Mouse (Mus musculus) kidney, embryonic 14.5 days (tissue): Measurements from ENCODE around the gene Sppl2a. TPM values are rescaled to one million over a fixed set of nuclear protein-coding genes. Genes with fewer than 3 reads are reported as not detected.

ENCODE experiments used
- ATAC-seq: fragments of 200-750 bp; cut with Nextera tagmentation; 2 replicates; pipeline ENCODE4 v1.8.0; 2017; ENCODE audit warnings: moderate number of reproducible peaks, mild to moderate bottlenecking, moderate TSS enrichment, moderate library complexity; ENCODE audit not compliant: low FRiP score, low TSS enrichment
- H3K27ac ChIP-seq: fragments of 300-500 bp; sonication (generic); 2 replicates; pipeline ENCODE4 v1.5.1; 2014; ENCODE audit warnings: low read depth, mild to moderate bottlenecking, low read length, moderate library complexity, mixed read lengths
- H3K27me3 ChIP-seq: fragments of 300-500 bp; sonication (generic); 2 replicates; pipeline ENCODE4 v1.6.1; 2014; ENCODE audit warnings: mild to moderate bottlenecking, low read length; ENCODE audit not compliant: control insufficient read depth, insufficient read depth
- H3K36me3 ChIP-seq: fragments of 300-500 bp; sonication (generic); 2 replicates; pipeline ENCODE4 v1.6.1; 2014; ENCODE audit warnings: low read length, mixed read lengths; ENCODE audit not compliant: control insufficient read depth, insufficient read depth
- H3K4me1 ChIP-seq: fragments of 300-500 bp; sonication (generic); 2 replicates; pipeline ENCODE4 v1.6.1; 2014; ENCODE audit warnings: low read length, mixed read lengths; ENCODE audit not compliant: control insufficient read depth, insufficient read depth
- H3K4me2 ChIP-seq: fragments of 300-500 bp; sonication (generic); replicated peaks from 2 replicates; pipeline ENCODE4 v1.6.1; 2014; ENCODE audit warnings: low read depth, mild to moderate bottlenecking, low read length
- H3K4me3 ChIP-seq: fragments of 300-500 bp; sonication (generic); 2 replicates; pipeline ENCODE4 v1.5.1; 2014; ENCODE audit warnings: mild to moderate bottlenecking, low read length
- H3K9ac ChIP-seq: fragments of 300-500 bp; sonication (generic); 2 replicates; pipeline ENCODE4 v1.6.1; 2014; ENCODE audit warnings: low read depth, mild to moderate bottlenecking, low read length, moderate library complexity
- H3K9me3 ChIP-seq: fragments of 300-500 bp; sonication (generic); 2 replicates; pipeline ENCODE4 v1.6.1; 2016; ENCODE audit warnings: low read length; ENCODE audit not compliant: control insufficient read depth
- WGBS: fragments of 180-500 bp; shearing (Covaris S2); extraction: QIAGEN DNeasy Blood & Tissue Kit; methylation state at CpG from one replicate; pipeline ENCODE4 v1.1.7; 2014; 5-methylcytosine and 5-hydroxymethylcytosine counted together
- polyA plus RNA-seq: library from polyadenylated mRNA; unstranded; fragments of >200 nt; fragmentation: Nextera tagmentation; extraction: Ambion mirVana; gene quantifications from 2 replicates; pipeline ENCODE4 v1.2.1, GENCODE M21; 2014

The Sppl2a gene
- polyA plus RNA-seq, 1 experiment from 2014 or later, result 47.0 TPM

GRCm38 (mm10) chr2:126916236-126916635, 16.8 kb downstream of the Sppl2a start:
- no peaks in the 10 kb centered on the region for H3K4me1 ChIP-seq
- H3K9ac ChIP-seq, result no peak overlapping the region
- no peak overlapping the region for H3K4me2 ChIP-seq
- H3K9me3 ChIP-seq, result no peaks in the 10 kb centered on the region
- H3K27ac ChIP-seq, result no peak overlapping the region
- no peak for ATAC-seq
- peaks cover 18% of the 10 kb centered on the region for H3K36me3 ChIP-seq
- 87% methylated on average over 1 of the region's 1 CpGs for WGBS
- no peaks in the 10 kb centered on the region for H3K27me3 ChIP-seq
- H3K4me3 ChIP-seq, result no peak overlapping the region

DNA sequence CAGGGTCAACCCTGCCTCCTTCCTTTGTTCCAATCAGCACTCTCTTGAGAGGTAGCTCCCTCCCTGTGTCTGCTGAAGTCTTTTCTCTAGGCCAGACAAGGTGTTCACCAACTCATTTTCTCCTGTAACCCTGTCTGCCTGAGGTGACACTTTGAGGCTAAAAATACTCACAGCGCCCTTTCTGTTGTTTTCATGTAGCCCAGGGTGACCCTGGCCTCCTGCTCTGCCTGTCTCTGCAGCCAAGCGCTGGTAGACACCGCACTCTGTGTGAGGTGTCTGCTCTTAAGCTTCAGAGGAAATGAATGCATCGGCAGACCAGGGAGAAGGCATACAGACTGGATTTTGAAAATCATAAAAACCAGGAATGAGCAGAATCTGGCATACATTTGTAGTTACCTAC, 18.9 kb downstream of the Sppl2a start:
- WGBS, result 68% methylated on average over 4 of the region's 4 CpGs
- Histone ChIP-seq H3K4me3 (no peak overlapping the region), H3K27me3 (no peaks in the 10 kb centered on the region), H3K4me2 (no peak overlapping the region), H3K27ac (no peak overlapping the region), H3K4me1 (no peaks in the 10 kb centered on the region), H3K9me3 (no peaks in the 10 kb centered on the region), H3K9ac (no peak overlapping the region), H3K36me3 (peaks cover 11% of the 10 kb centered on the region)
- no peak for ATAC-seq

- H3K27ac ChIP-seq, result no peak overlapping the region
- no peak overlapping the region for H3K4me2 ChIP-seq
- ATAC-seq, result no peak
- H3K27me3 ChIP-seq, result no peaks in the 10 kb centered on the region
- H3K36me3 ChIP-seq, result peaks cover 9% of the 10 kb centered on the region; the same call in 1 of the 2 replicates
- H3K4me3 ChIP-seq, result no peak overlapping the region
- no peaks in the 10 kb centered on the region for H3K9me3 ChIP-seq
- no peak overlapping the region for H3K9ac ChIP-seq
- 72% methylated on average over 3 of the region's 3 CpGs for WGBS
- H3K4me1 ChIP-seq, result no peaks in the 10 kb centered on the region
These were observed 28.9 kb downstream of the Sppl2a start for GRCm38 (mm10) chr2:126904162-126904561.

DNA sequence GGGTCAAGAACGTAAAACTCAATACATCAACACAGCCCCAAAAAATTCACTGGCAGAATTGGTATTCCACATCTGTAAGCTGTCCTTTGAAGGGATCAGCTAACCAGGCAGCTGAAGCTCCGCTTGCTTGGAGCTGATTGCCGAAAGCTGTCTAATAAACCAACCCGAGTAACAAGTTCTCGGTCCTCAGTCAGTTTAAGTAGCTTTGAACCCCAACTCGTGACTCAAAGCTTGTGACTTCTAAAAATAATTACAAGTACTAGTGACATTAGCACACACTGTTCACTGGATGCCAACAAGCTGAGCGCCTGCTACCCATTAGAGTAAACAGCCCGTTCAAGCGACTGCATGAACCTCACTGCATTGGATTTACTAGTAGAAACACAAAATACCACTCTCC, 35.5 kb downstream of the Sppl2a start:
- Histone ChIP-seq H3K9ac (no peak overlapping the region), H3K4me1 (no peaks in the 10 kb centered on the region), H3K27me3 (no peaks in the 10 kb centered on the region), H3K27ac (no peak overlapping the region), H3K36me3 (peaks cover 9% of the 10 kb centered on the region; the same call in 1 of the 2 replicates), H3K4me2 (no peak overlapping the region), H3K4me3 (no peak overlapping the region), H3K9me3 (no peaks in the 10 kb centered on the region)
- no peak for ATAC-seq
- WGBS, result 72% methylated on average over 9 of the region's 9 CpGs

DNA sequence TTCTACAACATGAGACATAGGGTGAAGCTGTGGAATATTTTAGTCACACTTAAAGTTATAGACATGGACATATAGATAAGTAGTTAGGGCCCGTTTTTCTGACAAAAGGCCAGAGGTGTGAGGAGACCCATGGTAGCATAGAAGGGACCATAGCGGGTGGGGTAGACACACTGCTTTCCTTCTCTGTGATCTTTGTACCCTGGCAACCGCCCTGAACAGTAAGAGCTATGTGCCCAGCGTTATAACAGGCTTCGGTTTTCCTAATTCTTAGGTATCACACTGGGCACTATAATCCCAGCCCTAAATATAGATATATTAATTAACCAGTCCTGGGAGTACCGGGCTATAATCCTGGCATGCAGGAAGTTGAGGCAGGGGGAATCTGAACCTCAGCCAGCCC, 36.1 kb downstream of the Sppl2a start:
- Histone ChIP-seq H3K9ac (no peak overlapping the region), H3K4me3 (no peak overlapping the region), H3K4me2 (no peak overlapping the region), H3K27ac (no peak overlapping the region), H3K36me3 (peaks cover 5% of the 10 kb centered on the region; the same call in 1 of the 2 replicates), H3K4me1 (no peaks in the 10 kb centered on the region), H3K9me3 (no peaks in the 10 kb centered on the region), H3K27me3 (no peaks in the 10 kb centered on the region)
- no peak for ATAC-seq
- 90% methylated on average over 6 of the region's 6 CpGs for WGBS

DNA sequence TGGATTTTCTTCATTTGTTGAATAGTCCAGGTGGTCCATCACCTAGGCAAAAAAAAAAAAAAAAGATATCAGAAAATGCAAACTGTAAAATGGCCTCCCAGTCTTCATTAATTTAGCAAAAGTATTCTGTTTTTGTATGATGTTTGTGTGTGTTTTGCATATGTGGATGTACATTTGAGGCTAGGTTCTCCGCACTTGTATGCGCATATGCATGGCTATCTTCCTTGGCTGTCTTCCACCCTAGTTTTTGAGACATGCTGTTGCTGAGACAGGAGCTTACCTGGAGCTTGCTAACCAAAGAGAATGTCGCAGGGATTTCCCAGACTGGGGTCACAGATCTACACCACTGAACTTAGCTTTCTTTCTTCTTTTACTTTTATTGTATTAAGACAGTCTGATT, 38.8 kb downstream of the Sppl2a start:
- H3K27me3 ChIP-seq, result no peaks in the 10 kb centered on the region
- no peak overlapping the region for H3K9ac ChIP-seq
- H3K4me3 ChIP-seq, result no peak overlapping the region
- H3K9me3 ChIP-seq, result no peaks in the 10 kb centered on the region
- no peaks in the 10 kb centered on the region for H3K36me3 ChIP-seq
- WGBS, result 93% methylated on average over 3 of the region's 3 CpGs
- no peak for ATAC-seq
- no peak overlapping the region for H3K4me2 ChIP-seq
- H3K27ac ChIP-seq, result no peak overlapping the region
- H3K4me1 ChIP-seq, result no peaks in the 10 kb centered on the region

- H3K9ac ChIP-seq, result no peak overlapping the region
- H3K36me3 ChIP-seq, result no peaks in the 10 kb centered on the region
- no peak overlapping the region for H3K27ac ChIP-seq
- H3K9me3 ChIP-seq, result no peaks in the 10 kb centered on the region
- no peaks in the 10 kb centered on the region for H3K27me3 ChIP-seq
- no peak overlapping the region for H3K4me3 ChIP-seq
- no peak for ATAC-seq
- H3K4me2 ChIP-seq, result no peak overlapping the region
- H3K4me1 ChIP-seq, result no peaks in the 10 kb centered on the region
- 91% methylated on average over 7 of the region's 7 CpGs for WGBS
These were observed 40.7 kb downstream of the Sppl2a start for GRCm38 (mm10) chr2:126892316-126892715.

DNA sequence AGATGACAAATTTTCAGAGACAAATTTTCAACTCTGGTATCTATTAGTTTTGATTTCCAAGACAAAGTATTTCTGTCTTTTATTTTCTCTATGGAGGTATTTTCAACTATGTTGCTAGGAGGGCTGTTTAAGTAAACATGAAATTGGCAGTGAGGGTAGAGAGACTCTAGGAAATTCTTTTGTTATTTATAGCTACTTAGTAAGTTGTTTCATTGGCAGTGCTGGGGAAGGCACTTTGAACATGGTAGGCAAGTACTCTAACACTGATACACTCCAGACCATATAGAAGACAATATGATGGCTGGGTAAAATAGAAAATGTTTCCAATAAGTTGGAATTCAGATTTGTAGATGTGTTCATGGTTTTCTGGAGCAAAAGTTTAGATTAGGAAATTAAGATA, 41.3 kb downstream of the Sppl2a start:
- H3K36me3 ChIP-seq, result no peaks in the 10 kb centered on the region
- no peaks in the 10 kb centered on the region for H3K4me1 ChIP-seq
- H3K9me3 ChIP-seq, result no peaks in the 10 kb centered on the region
- no peak overlapping the region for H3K9ac ChIP-seq
- H3K4me2 ChIP-seq, result no peak overlapping the region
- no peak for ATAC-seq
- no peak overlapping the region for H3K27ac ChIP-seq
- H3K27me3 ChIP-seq, result no peaks in the 10 kb centered on the region
- H3K4me3 ChIP-seq, result no peak overlapping the region

DNA sequence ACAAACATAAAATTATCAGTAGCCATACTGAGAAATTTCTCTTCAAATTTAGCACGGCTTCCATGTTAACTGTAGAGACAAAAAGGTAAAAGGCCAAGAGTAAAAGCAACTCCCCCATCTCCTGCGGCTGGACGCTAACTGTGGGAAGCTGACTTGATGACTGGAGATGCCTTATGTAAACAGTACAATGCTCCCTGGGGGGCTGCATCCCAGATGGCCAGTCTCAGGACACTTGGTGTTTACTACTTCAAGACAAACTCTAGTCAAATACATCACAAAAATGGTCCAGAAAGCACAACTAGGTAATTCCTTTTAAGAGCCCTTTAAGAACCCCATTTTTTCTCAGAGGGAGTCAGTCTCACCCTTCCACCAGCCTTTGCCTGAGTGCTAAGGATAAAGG, 45.9 kb downstream of the Sppl2a start:
- Histone ChIP-seq H3K4me1 (no peaks in the 10 kb centered on the region), H3K27ac (no peak overlapping the region), H3K27me3 (no peaks in the 10 kb centered on the region), H3K4me2 (no peak overlapping the region), H3K36me3 (no peaks in the 10 kb centered on the region), H3K9ac (no peak overlapping the region), H3K4me3 (no peak overlapping the region), H3K9me3 (no peaks in the 10 kb centered on the region)
- ATAC-seq, result no peak
- WGBS, result 24% methylated on average over 3 of the region's 3 CpGs

DNA sequence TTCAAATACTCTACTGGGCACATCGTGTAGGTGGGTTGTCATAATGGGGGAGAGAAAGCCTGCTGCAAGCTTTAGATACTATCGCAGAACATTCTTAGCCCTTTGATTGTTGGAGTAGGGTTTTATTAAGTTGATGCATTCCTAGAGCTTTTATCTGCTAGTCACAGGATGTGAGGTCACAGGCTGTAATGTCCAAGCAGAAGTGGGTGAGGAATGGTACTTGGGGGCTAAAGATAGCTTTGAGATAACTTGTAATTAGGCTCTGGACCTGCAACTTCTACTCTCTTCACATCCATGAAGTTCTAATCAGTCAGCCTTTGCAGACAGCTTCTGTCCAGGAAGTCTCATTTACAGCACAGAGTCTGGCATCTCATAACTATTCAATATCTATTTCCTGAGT, 47.2 kb downstream of the Sppl2a start:
- Histone ChIP-seq H3K4me1 (no peaks in the 10 kb centered on the region), H3K36me3 (no peaks in the 10 kb centered on the region), H3K9ac (no peak overlapping the region), H3K4me3 (no peak overlapping the region), H3K9me3 (no peaks in the 10 kb centered on the region), H3K27ac (no peak overlapping the region), H3K27me3 (no peaks in the 10 kb centered on the region), H3K4me2 (no peak overlapping the region)
- 59% methylated on average over 2 of the region's 2 CpGs for WGBS
- ATAC-seq, result no peak
